Mouse (Mus musculus): ENCODE measurements at regions not wholly inside any gene's neighbourhood (a gene's known extent, or its start where the extent isn't known, plus 50 kb on each side); places are given as distances from the start of the nearest gene placed in this dataset.

DNA sequence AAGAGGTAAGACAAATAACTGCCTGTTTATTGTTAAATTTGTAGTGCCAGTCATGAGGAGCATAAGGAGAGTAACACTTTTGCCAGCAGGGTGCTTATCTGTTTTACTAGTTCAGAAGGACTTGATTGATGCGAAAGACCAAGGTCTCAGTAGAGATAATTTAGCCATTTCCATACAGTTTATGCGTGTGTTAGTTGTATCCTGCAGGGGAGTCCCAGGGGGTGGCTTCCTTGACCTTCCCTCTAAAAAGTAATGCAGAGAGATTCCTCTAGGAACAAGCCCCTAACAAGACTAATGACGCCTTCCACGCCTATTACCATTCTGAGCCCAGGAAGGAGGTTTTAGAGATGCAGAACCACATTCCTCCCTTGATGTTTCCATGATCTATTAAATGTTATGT is 192.6 kb upstream of the Gm49339 start:
- no peak for DNase-seq (ENCODE audit: low read depth, low spot score)

DNA sequence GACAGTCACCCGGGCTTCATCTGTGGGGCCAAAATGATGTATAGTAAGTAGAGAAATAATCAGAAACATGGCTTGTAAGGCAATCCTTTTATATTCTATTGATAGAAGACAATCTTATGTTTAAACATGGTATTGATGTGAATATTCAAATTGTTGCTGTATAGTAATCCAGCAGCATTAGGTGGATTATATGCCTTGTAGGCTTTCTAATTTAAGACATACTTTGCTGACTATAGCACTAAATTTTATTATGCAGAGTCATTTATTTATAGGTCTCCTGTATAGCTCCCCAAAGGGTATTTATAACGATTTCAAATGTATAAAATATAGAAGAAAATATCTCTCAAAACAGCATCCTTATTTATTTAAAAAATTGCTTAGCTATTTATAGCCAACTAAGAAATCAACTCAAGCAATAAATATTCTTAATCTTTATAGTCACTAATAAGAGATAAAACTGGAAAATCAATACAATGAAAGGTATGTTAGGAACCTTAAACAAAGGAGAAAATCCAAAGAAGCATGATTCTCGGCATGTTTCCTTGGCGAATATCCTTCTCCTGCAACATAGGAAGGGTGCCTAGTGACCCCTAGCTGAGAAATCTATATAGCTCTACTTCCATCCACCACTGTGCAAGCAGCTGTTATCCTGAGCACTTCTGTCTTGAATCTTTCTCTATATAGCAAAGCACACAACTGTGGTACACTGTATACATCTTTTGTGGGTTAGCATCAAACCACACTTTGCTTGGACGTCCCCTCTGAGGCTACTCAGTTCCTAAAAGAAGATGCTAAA is 188.8 kb upstream of the Gm49339 start:
- DNase-seq (ENCODE audit: low read depth, low spot score): no peak

DNA sequence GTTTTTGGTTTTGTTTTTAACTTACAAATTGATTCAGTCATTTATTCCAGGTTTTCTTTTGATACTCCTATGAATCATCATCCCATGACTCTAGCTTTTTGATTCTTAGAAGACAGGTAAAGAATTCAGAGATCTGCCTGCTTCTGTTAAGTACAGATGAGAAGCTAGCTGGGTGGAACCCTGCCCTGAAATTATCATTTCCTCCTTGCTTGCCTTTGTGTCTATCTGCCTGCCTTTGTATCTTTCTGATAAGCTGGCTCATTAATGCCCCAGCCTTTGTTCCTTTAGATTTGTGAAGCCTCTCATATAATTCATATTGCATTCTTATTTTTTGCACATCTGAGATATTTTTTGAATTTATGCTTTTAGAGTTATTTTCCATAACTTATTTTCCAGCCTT is 167.6 kb upstream of the Gm49339 start:
- DNase-seq (ENCODE audit: low read depth, low spot score): no peak

DNA sequence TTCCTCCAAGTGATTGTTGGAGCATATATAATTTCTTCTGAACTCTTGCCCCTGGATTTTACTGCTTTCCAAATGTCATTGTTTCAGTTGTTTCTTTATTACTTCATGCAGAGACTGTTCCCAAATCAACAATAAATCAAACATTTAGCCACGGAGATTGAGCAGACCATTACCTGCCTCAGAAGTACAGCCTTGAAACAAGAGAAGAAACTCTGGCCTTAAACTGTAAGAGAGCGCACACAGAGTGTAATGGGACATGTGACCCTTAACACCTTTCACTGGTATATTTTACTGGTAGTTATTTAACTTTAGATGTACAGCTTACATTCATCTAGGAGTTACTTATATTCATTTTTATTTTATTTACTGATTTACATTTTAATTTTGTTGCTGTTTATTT is 160.2 kb upstream of the Gm49339 start:
- DNase-seq (ENCODE audit: low read depth, low spot score): no peak

DNA sequence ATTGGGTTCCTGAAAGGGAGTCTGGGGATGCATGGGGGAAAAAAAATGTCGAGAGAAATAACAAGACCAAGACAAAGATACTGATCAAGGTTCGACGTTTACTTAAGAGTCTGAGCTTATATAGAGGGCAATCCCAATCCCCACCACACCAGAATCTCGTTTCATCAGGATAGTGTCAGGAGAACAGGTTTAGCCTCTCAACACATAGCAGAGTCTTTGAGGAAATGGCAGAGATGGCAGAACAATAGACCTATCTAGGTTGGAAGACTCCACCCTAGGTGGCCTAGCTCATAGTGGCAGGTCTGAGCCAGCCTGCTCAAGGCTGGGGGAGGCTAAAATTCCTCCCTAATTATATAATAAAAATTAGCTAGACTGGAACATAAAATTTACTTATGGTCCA is 151.6 kb upstream of the Gm49339 start:
- DNase-seq (ENCODE audit: low read depth, low spot score): no peak

DNA sequence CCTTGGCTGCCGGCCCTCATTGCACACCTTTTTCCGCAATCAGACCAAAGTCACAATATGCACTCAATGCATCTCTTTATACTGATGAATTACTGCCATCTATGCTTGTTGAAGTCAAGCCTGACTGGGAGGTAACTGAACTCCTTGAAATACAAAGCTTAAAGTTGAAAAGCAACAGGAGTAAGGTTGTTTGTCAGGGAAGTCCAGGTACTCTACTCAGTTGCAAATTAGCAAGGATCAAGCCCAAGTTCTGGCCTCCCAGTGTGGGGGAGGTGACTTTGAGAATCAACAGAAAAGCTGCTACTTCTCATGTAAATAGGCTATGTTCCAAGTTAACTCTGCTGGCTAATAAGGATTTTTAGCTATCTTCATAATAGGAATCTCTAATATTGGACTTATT is 151.0 kb upstream of the Gm49339 start:
- DNase-seq (ENCODE audit: low read depth, low spot score): no peak
